Mouse (Mus musculus) cerebellum, adult 8-10 months (tissue): ENCODE results near the gene Gpx5.

ENCODE experiments used
- DNase-seq: peaks from one replicate; pipeline ENCODE4 v3.0.0; 2022

The Gpx5 gene

DNA sequence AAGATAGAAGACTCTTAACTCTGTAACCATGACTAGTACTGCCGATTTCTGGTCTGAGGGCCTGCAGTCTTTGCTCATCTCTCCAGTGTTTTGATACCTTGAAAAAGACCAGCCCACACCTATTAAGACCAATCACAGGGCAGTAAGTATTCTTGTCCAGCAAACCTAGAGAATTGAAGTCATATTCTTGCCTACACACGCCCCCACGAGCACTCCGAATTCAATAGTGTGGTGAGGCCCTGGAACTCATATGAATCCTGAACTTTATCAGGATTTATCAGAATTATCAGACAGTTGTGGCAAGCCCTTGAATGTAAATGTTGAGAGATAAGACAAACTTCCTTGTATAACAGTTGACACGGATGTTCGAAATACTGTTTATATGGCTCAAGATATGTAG lies at the start of gene Gpx5:
Gene Gpx5, minus strand, starts transcription at position 101 of the 400 bp plus-strand sequence.
- no peak for DNase-seq

- no peak for DNase-seq
Observed at GRCm38 (mm10) chr13:21327424-21327823, 34.9 kb upstream of the Gpx5 start.

DNA sequence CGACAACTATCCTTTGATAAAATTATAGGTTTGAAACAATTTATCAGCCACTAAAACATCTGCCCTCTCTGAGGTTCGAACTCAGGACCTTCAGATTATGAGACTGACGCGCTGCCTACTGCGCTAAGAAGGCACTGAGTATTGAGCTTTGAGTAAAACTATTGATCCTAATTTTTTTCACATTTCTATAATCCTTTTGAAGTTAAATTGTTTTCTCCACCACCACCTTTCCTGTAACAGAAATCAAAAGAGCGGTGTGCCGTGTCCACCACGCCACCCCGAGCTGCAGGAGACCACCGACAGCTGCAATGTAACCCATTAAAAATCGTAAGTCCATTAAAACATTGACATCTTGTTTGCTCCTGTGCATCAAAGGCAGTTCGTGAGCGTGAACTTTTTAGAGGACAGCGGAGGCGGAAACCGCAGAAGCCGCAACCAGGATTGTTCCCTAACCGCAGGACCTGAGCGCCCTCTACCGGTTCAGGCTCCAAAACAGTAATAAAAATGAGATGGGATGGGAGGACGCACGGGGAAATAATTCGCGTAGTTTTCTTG lies 34.2 kb upstream of the Gpx5 start:
- peak; percentile 79 for DNase-seq

- peak; percentile 7 for DNase-seq
Observed at GRCm38 (mm10) chr13:21326191-21326590, 33.7 kb upstream of the Gpx5 start.

DNA sequence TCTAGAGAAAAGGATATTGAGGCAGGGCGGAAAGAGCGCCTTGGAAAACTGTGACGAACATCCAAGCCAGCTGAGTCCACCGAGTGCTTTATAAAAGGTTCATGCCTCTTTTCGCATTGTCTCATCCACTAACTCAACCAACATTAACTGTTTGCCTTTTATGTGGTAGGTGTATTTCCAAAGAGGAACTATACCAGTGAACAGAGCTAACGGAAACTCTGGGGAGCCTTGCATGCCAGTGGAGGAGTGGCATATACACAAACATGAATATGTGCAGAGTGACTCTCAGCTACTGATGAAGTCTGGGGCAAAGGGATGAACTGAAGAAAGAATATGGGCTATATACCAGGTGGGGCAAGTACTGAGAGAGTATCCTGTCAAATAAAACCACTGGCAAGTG lies 30.9 kb upstream of the Gpx5 start:
- DNase-seq: no peak

DNA sequence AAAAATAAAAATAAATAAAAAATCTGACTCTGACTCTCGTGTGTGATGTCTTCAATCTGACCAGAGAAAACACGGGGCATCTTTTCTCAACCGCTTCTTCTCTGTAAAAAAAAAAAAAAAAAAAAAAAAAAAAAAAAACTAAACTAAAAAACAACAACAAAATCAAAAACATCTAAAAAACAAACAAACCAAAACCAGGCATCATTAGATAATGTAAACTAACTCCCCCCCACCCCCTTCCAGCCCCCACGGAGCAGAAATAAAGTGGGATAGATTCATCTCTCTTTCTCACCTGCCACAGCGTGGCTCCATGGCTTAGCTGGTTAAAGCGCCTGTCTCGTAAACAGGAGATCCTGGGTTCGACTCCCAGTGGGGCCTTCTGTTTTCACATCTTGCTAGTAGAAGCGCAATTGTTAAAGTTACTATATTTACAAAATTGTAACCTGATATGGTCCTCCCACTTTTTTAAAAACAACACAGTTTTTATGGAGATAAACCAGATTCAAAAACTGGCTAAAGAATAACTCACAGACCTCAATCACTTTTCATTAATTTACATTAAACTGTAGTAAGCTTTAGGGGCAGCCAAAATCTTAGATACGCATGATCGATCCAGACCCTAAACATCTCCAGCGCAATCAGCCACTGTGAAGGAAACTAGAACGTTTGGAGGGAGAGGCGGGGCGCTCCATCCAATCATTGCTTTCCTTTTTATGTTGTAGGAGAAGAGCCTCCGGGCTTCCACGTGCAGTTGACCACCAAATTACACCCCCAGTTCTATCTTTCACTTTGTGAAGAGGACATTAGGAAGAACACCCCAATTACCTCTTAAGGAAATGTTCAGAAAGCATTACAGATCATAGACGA lies 30.2 kb upstream of the Gpx5 start:
- DNase-seq: peak; percentile 60

DNA sequence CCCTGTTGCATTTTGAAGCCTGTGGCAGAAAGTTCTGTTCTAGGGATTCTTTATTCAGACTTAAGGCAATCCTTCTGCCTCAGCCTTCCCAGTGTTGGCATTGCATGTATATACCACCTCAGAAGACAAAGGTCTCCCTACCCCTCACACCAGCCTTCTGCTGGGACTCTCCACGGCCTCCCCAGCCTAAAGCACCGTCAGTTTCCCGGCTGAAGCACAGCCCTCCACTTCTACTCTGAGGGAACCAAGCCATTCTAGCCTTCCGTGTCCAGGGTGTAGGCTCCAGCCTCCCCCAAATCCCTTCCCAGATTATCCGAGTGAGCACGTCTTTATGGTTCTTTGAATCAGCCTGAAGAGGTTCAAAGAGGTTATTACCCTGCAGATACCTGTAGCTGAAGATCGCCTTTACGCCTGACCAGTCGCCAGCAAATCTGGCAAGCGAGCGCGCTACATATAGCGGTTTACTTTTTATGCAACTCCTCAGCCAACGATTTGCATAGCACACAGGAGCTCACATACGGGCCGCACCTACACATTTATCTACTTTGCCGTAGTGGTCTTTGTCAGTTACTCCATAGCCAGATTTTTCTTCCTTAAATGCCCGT lies 29.5 kb upstream of the Gpx5 start:
- peak; percentile 21 for DNase-seq

GRCm38 (mm10) chr13:21320262-21320661 lies 27.7 kb upstream of the Gpx5 start:
- DNase-seq: no peak

- no peak for DNase-seq
Observed at GRCm38 (mm10) chr13:21313903-21314302, 21.4 kb upstream of the Gpx5 start.

GRCm38 (mm10) chr13:21312854-21313253 lies 20.3 kb upstream of the Gpx5 start:
- no peak for DNase-seq

GRCm38 (mm10) chr13:21311926-21312325 lies 19.4 kb upstream of the Gpx5 start, which contains the start of gene Gpx6:
Gene Gpx6, plus strand, starts transcription at chr13:21312125.
- no peak for DNase-seq

- no peak for DNase-seq
Observed at GRCm38 (mm10) chr13:21309788-21310187, 17.3 kb upstream of the Gpx5 start.

- DNase-seq: no peak
Observed at GRCm38 (mm10) chr13:21304483-21305066, 12.0 kb upstream of the Gpx5 start.

DNA sequence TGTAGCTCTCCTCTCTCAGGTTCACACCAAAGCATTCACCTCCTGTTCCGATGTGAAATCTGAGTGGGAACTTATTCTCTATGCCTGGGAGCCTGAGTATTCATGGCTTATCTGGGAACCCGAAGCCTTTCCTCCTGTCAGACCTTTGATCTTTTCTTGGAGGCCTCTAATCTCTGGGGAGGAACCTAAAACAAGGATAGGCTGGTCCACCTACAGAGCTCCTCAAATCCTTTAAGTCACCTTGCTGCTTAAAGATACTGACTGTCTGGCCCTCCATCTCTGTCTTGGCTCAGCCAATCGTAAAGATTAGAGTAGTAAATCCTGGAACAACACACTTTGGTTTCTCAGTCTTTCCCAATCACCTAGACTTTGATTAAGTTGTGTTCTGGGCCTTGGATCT lies 6.0 kb upstream of the Gpx5 start:
- no peak for DNase-seq

- DNase-seq: peak; percentile 94
Observed at GRCm38 (mm10) chr13:21279559-21279958, 13.0 kb downstream of the Gpx5 start.

DNA sequence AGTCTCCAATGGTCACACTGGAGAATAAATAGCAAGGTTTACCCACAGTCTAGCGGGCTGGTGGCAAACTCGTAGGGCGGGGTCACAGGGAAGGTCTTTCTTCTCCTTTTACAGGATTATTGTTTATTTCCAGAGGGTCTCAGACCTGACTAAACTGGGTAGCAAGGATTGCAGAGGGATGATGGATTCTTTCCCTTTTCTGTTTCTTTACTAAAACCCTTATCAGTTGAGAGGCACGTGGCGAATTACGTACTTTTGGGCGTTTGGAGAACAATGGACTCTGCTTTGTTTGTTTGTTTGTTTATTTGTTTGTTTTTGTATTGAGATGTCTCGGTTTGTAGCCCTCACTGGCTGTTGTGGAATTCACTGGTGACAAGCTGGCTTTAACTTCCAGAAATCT lies 13.5 kb downstream of the Gpx5 start:
- DNase-seq: no peak

DNA sequence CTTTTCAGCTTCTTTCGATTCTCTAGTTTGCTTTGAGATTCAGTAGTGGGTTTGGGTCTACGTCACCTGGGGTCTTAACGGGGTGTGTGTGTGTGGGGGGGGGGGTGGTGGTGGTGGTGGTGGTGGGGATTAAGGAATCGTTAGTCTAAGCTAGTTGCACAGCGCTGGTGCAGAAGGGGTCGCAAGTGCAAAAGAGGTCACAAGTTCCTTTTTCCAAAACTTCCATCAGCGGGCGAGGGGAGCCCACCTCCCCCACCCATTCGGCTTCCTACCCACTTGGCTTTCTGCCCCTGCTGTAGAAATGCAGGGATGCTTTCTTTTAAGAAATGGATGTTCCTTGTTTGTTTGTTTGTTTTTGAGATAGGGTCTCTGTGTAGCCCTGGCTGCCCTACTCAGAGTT lies 16.0 kb downstream of the Gpx5 start:
- no peak for DNase-seq

DNA sequence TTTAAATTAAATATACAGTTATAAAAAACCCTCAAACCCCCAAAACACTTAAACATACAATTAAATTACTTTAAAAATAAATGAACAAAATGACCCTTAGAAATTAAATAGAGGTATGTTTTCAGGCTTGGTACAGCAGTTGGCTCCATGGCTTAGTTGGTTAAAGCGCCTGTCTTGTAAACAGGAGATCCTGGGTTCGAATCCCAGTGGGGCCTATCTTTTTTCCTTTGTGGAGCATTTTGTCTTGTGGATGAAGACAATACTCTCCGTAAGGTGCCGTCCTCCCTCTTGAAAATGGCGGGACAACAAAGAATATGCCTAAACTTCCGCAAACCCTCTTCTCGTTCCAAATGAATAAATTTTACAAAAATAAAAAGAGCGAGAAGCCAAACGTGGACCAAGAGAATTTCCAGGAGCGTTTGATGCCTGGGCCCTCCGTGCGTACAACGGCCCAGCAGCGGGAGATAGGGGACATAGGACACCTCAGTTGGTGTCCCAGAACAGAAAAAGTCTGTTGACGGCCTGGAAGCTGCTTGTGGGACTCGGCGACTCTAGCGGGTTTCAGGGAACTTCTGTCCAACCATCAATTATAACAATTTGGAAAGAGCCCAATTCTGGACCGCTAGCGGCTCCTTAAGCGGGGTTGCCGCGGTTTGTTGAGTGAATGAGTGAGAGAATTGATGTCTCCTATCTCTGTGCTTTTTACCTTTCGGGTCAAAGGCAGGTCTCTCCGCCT lies 16.5 kb downstream of the Gpx5 start:
- DNase-seq: peak; percentile 93

GRCm38 (mm10) chr13:21275021-21275814 lies 17.3 kb downstream of the Gpx5 start:
- peak; percentile 42 for DNase-seq

- DNase-seq: no peak
Observed at GRCm38 (mm10) chr13:21268262-21268661, 24.3 kb downstream of the Gpx5 start.

DNA sequence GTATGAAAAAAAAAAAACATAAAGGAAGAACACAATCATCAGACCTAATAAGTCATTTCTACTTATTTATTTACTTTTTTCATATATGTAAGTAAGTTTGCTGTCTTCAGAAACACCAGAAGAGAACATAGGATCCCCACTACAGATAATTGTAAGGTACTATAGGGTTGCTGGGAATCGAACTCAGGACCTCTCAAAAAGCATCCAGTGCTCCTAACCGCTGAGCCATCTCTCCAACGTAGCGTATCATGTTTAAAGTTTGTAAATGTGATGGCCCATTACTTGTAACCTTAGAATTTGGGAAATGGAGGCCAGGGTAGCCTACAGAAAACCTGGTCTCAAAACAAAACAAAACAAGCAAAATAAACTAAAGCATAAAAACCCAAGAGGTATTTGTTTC lies 25.0 kb downstream of the Gpx5 start:
- DNase-seq: no peak

DNA sequence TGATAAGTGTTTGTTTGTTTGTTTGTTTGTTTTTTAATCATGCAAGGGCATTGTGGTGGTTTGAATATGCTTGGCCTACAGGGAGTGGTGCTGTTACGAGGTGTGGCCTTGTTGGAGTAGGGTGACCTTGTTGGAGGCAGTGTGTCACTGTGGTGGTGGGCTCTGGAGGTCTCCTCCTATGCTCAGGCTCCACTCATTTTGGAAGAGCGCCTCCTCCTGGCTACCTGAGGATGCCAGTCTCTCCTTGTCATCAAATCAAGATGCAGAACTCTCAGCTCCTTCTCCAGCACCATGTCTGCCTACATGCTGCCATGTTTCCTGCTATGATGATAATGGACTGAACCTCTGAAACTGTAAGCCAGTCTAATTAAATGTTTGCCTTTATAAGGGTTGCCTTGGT lies 26.8 kb downstream of the Gpx5 start:
- no peak for DNase-seq
